Mouse (Mus musculus) thymus, postnatal 4 days (tissue): ENCODE measurements around the gene Ppig.
A peak's percentile ranks its signal among the peaks of the same experiment; 100 is the strongest.
"Not testable (repeated sequence)": the region's sequence is repeated elsewhere in the genome, so short reads cannot be mapped to it uniquely, and the experiment has no call there.

Source experiments
- DNase-seq: peaks from one replicate; pipeline ENCODE4 v3.0.0; 2021

Ppig gene

GRCm38 (mm10) chr2:69722273-69722649, at the start of gene Ppig:
Gene Ppig (plus strand): TSS chr2:69722545.
- DNase-seq = no peak

DNA sequence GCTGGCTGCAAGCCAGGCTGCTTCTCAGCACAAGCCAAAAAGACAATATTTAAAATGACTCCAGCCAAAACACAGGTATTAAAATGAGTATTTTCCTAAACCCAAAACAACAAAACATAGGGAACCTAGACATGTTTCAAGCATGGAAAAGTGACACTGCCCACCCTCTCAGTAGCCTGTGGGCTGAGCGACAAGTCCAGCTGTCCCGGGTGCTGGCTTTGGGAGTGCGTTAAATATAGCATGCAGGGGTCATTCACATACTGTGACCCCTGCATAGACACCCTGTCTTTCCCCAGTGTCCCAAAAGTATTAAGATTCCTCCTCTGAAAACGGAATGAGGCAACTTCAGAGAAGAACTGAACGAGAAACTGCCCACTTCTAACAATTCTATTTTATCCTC, 48.6 kb upstream of the Ppig start:
- no peak for DNase-seq

DNA sequence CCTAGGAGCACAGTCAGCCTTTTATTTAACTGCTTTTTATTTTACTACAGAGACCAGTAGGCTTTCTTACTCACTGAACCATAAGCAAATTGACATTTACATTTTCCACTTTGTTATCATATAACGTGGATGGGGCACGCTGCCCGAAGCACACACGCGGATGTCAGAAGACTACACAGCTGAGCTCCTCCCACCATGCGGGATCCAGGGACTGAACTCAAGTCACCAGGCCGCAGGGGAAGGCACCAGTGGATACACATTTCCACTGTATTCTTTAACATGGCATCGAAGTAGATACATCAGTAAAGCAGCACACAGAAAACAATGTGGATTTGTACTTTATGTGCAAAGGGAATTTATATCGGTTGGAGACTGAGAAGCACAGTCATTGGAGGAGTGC, 47.1 kb upstream of the Ppig start:
- DNase-seq = no peak

DNA sequence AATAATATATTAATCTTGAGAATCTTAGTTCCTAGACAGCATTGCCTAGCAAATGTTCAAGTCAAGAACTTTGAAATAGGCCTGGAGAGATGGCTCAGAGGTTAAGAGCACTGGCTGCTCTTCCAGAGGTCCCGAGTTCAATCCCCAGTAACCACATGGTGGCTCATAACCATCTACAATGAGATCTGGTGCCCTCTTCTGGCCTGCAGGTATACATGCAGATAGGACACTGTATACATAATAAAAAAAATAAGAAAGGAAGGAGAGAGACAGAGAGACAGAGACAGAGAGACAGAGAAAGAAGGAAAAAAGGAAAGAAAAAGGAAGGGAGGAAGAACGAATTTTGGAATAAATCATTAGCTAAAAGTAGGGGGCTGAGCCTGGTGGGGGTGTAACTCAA, 45.6 kb upstream of the Ppig start:
- DNase-seq = peak; percentile 25

DNA sequence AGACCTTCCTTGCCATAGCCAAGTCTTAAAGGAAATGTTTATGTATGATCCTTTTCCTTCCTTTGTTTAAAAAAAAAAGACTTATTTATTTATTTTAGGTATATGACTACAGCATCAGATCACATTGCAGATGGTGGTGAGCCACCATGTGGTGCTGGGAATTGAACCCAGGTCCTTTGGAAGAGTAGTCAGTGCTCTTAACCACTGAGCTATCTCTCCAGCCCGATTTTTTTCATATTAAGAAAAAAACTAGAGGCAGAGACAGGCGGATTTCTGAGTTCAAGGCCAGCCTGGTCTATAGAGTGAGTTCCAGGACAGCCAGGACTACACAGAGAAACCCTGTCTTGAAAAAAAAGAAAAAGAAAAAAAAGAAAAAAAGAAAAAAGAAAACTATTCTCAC, 45.1 kb upstream of the Ppig start:
- not testable (repeated sequence) for DNase-seq

DNA sequence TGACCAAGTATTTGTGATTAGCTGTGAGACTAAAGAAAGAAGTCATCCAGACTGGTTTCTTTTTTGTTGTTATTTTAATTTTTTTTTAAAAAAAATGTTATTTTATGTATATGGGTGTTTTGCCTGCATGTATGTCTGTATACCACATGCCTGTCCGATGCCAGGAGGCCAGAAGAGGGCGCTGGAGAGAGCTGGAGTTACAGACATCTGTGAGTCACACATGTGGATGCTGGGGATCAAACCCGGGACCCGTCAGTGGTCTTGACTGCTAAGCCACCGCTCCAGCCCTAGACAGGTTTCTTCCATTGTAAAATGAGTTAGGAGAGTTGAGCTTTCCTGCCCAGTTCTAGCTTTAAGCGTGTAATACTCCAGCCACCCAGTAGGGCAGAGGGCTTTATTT, 42.4 kb upstream of the Ppig start:
- DNase-seq = peak; percentile 63

DNA sequence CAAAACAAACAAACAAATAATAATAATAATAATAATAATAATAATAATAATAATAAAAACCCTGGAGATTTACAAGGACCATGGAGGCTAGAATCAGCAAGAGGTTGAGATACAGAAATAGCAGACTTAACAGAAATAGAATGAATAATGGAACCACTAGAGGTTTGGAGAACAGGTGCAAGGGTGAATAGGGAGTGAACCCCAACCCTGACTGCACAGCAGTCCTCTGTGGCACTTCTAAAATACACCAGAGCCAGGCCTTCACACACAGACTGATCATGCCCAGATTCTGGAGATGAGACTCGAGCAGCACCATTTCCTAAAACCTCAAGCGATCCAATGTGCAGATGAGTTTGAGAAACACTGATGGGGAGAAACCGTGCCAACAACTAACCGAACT, 40.4 kb upstream of the Ppig start:
- DNase-seq = no peak

- no peak for DNase-seq
These were observed 39.1 kb upstream of the Ppig start for GRCm38 (mm10) chr2:69683036-69683805.

- DNase-seq = no peak
These were observed 37.9 kb upstream of the Ppig start for GRCm38 (mm10) chr2:69684488-69684887.

DNA sequence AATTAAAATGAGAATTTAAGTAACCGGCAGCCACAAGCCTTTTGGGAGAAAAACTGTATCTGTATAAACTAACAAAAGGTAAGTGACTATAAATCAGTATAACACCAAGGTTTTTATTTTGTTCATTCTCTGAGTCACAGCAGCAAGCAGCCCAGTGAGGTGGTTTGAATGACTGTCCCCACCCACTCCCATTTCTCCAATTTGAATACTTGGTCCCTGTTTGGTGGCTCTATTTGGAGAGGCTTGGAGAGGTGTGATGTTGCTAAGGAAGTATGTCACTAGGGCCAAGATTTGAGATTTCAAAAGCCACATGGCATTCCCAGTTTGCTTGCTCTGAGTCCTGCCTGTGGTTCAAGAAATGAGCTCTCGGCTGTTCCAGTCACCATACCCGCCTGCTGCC, 32.1 kb upstream of the Ppig start:
- no peak for DNase-seq

DNA sequence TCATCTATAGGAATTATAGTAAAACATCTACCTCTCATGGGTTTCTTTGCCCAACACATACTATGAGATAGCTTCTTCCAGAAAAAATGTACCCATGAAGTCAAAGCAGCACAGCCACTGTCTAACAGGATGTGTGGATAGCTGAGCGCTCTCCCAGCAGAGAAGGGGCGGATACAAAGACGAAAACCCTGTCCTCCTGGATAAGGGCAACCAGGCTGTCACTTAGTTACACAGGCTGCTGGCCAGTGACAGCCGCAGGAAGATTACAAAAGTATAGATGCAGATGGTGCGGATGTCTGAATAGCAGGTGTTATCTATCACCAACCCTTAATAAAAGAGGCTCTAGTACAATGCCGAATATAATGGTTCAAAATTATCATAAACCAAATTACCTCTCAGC, 31.5 kb upstream of the Ppig start:
- DNase-seq = no peak

DNA sequence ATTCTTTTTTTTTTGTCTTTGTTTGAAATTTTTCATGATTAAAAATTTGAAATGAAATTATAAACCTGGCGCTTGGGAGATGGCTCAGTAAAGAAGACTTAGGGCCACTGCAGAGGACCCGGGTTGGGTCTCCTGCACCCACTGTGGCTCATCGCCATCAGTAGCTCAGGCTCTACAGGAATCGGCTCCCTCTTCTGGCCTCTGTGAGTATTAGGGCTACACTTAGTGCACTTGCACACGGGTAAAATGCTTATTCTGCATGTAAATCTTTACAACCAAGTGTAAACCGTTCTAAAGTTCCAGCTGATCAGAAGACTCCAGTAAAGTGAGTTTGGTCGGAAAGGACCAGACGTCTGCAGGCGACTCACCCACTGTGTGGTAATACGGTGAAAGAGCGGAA, 28.8 kb upstream of the Ppig start:
- no peak for DNase-seq

DNA sequence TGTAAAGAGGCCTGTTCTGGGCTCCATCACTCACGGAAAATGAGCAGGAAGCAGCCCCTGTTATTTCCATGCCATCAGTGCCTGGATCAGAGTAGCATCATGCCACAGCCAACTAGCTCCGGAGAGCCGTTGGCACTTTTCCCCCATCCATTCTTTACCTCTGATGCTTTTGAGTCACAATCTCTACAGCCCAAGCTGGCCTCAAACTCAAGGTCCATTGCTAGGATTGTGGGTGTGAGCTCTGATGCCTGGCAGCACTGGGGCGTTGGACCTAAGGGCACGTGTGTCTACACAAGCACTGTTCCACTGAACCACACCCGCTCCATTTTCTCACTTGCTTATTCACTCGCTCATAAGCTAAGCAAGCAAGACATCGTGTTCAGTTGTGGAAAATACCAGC, 21.9 kb upstream of the Ppig start:
- no peak for DNase-seq

DNA sequence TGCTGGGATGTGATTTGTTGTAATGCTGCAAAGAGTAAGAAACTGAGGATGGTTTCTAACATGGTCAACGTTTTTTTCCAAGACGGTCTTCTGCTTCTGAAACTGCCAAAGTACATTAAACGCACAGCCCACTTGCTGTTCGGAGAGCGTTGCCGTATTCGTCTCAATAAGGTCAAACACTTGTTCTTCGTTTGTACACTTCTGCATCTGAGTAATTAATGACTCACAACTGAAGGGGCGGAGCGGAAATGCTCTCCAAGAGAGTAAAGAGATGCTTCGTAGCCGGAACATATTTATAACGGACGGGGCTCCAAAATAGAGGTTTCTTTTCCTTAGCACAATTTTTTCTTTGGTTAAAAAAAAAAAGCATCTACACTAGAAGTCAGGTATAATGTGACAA, 10.2 kb upstream of the Ppig start:
- no peak for DNase-seq

GRCm38 (mm10) chr2:69712981-69713625, 9.2 kb upstream of the Ppig start, which contains the start of gene Fastkd1:
Gene Fastkd1 (minus strand): TSS chr2:69713516.
- peak; percentile 82 for DNase-seq

- no peak for DNase-seq
These were observed 8.7 kb upstream of the Ppig start for GRCm38 (mm10) chr2:69713626-69714014.

- no peak for DNase-seq
These were observed 8.2 kb upstream of the Ppig start for GRCm38 (mm10) chr2:69714126-69714525.

DNA sequence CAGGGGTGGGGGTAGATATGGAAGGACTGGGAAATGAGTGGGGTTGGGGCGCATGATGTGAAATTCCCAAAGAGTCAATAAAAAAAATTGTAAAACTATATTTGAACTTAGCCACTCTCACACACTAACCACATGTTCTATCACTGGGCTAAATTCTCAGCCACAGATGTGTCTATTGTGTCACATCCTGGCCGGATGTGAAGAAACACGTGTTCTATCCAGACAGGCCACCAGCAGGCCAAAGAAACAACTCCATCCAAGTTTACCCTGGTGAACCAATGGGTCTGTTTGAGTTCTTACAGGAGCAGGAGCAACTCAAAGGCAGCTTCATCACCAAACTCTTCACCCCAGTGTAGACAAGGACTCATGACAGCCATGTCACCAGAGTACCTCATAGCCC, 5.9 kb upstream of the Ppig start:
- DNase-seq = no peak

DNA sequence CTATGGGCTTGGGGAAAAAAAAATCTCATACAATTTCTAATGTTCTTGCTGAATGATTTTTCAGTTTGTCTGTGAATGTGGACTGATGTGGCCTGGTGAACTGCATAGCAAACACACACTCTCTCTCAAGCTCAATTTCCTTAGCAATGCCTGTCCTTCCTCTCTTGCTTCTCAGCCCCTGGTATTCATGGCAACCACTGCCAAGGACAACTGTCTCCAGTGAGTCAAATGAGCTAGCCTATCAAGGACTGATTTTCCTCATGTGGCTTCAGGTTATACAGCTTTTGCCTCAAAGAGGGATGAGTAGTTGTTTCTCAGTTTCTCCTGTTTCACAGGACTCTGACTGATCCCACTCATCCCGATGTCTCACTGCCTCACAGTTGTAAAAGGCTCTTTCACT, 3.2 kb upstream of the Ppig start:
- DNase-seq = no peak

DNA sequence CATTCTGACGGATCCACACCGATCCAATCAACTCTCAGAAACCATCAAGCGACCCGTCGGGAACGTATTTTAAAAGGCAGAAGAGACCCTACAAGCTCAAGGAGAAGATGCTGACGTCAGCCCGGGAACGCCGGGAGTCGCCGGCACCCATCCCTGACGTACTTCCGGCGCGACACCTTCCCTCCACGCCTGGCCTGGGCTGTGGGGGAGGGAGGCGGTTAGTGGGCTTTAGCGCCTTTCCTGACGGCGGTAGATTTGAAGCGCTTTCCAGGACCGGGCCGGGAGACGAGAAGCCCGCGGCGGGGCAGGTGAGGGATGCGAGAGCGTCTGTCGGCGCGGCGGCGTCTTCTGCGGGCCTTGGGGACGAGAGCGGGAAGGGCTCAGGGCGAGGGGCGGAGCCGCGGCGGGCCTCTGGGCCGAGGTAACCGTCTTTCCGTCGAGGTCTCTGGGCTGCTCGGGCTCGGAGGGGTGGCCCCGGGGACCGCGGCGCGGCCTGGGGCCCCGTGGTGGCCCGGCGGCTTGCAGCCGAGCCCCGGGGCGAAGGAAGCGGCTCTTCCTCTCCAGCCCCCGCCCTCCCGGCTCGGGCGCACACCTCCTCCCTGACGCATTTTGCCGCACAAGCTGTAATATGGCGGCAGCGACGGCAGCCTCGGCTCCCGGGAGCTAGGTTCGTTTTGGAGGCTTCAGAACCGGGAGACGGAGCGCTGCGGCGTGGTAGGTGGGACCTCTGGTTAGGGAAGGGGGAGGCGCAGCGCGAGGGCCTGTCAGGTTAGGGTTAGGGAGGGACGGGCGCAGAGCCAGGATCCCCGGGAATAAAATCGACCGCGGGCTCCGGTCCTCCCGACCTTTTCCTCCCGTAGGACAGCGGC, 539 bp downstream of the Ppig start:
- peak; percentile 94 for DNase-seq

DNA sequence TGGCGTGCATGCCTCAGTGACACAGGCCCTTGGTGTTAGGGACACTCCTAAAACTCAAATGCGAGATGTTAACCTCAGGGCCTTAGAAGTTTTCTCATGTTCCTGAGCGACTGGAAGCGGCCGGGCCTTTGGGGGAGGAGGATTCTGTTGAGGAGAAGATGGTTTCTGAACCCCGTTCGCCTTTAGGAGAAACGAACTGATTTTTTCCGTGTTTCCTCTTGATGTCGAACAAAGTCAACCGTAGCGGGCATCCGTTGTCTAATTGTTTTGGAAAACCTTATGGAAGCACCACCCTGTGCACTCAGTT, 1.1 kb downstream of the Ppig start:
- no peak for DNase-seq

DNA sequence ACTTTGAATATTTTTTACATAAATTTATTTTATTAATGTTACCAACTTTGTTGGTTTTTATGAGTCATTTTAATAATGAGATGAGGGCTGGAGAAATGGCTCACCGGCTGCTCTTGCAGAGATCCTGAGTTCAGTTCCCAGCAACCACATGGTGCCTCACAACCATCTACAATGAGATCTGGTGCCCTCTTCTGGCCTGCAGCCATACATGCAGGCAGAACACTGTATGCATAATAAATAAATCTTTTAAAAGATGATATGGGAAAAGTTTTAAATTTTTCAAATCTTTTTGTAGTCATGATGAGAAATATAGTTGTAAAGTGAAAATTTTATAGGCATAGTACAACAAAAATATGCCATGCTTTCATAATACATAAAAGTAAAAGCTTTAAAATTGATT, 22.7 kb downstream of the Ppig start:
- peak; percentile 18 for DNase-seq

DNA sequence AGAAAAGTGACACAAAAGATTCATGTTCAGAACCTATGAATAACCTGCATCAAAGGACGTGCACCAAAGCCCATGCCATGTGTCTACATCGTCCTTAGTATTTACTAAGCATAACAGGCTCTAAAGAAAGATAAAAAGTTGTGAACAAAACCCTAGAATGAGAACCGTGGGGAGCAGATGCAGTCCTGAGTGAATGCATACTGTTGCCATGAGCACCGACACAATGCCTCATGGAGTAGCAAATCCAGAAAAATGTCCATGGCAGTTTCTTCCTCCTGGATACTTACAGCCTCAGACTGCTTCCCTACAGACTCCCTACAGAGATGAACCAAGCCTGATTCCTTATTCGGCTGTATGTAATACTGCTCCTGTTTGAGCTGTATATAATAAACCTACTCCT, 38.6 kb downstream of the Ppig start:
- DNase-seq = no peak

GRCm38 (mm10) chr2:69763340-69763739, 41.0 kb downstream of the Ppig start:
- DNase-seq = no peak
